Mouse (Mus musculus) bone marrow macrophage, adult 2 months (primary cell): ENCODE results near the gene Znrf4.

Experiments used
- CTCF ChIP-seq: IDR thresholded peaks from 2 replicates; pipeline ENCODE4 v1.5.1; 2012; ENCODE audit warnings: low read depth, mild to moderate bottlenecking, low read length, moderate library complexity
- POLR2A ChIP-seq: IDR thresholded peaks from 2 replicates; pipeline ENCODE4 v1.6.1; 2012; ENCODE audit warnings: mild to moderate bottlenecking, low read depth, low read length, borderline replicate concordance

DNA sequence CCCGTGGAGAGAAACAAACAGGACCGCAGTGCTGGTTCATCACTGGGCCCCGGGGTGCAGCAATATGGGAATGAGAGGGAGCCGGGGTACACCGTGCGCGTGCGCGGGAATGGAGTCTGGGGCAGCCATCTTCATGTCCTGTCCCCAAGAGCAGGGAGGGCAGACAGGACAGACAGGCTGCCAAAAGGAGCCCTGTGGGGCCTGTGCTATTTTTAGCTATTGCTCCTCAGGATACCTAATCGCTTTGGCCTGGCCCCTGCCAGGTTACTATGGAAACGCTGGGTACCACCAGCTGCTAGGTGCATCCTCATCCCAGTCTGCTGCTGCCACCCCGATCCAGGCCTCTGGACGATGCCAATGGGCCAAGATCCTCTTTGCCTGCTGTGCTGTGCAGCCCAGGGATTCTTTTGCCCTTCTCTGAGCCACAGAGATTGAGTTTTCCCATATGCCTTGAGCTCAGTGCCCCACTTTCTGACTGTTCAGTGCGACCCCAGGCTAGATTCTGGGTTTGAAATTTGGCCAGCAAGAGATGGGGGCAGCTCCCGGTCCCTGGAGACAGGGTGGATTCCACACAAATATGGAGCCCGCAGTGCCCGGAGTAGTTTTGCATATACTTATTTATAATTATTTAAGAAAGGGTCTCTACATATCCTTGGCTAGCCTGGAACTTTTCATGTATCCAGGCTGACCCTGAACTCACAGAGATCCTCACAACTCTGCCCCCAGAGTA, 35.0 kb upstream of the Znrf4 start:
- TF ChIP-seq POLR2A, result no peak
- TF ChIP-seq CTCF, result no peak
